Mouse (Mus musculus) testis, adult 2 months (tissue): ENCODE data around the gene Egfl8.

ENCODE experiments used
- CTCF ChIP-seq: fragments of 200-500 bp; IDR thresholded peaks from 2 replicates; pipeline ENCODE4 v1.5.1; 2012; ENCODE audit warnings: low read depth, mild to moderate bottlenecking, inconsistent platforms, low read length, moderate library complexity; ENCODE audit not compliant: control insufficient read depth, insufficient read depth, insufficient replicate concordance
- POLR2A ChIP-seq: fragments of 200-500 bp; IDR thresholded peaks from 2 replicates; pipeline ENCODE4 v1.6.1; 2012; ENCODE audit warnings: low read depth, mild to moderate bottlenecking, inconsistent platforms, low read length, moderate library complexity; ENCODE audit not compliant: control insufficient read depth

- no peak for TF ChIP-seq CTCF
- no peak for TF ChIP-seq POLR2A
These were observed 52.4 kb downstream of the Egfl8 start for GRCm38 (mm10) chr17:34563354-34563753.
